Mouse (Mus musculus) liver, embryonic 14.5 days (tissue): ENCODE results near the gene Mybpc3. TPM values are rescaled to one million over a fixed set of nuclear protein-coding genes. Genes with fewer than 3 reads are reported as not detected.

Experiments used
- ATAC-seq: fragments of 200-750 bp; cut with Nextera tagmentation; 2 replicates; pipeline ENCODE4 v1.8.0; 2017; ENCODE audit warnings: moderate number of reproducible peaks, mild to moderate bottlenecking, moderate library complexity; ENCODE audit not compliant: insufficient read depth
- DNase-seq, 3 experiments: peaks; one replicate each; pipeline ENCODE4 v3.0.0-alpha.2; 2012 to 2013; ENCODE audit warnings: low read depth in 3 of 3, low spot score in 3 of 3
- H3K27ac ChIP-seq: fragments of 300-500 bp; sonication (generic); 2 replicates; pipeline ENCODE4 v1.5.1; 2014; ENCODE audit warnings: moderate library complexity, mild to moderate bottlenecking, control low read depth, inconsistent platforms
- H3K27me3 ChIP-seq: fragments of 300-500 bp; sonication (generic); 2 replicates; pipeline ENCODE4 v1.6.1; 2014; ENCODE audit warnings: mild to moderate bottlenecking, low read length, moderate library complexity; ENCODE audit not compliant: control insufficient read depth, insufficient read depth
- H3K36me3 ChIP-seq: fragments of 300-500 bp; sonication (generic); replicated peaks from 2 replicates; pipeline ENCODE4 v1.6.1; 2014; ENCODE audit warnings: low read depth; ENCODE audit not compliant: control insufficient read depth, insufficient read depth
- H3K4me1 ChIP-seq, 2 experiments: fragments of 200-500 bp in 1 of 2; fragments of 300-500 bp in 1 of 2; sonication (generic) in 1 of 2; replicated peaks; 2 replicates each; pipeline ENCODE4 v1.6.1; 2012 to 2014; ENCODE audit warnings: antibody characterized with exemption in 1 of 2, inconsistent platforms in 1 of 2, low read length in 1 of 2; ENCODE audit not compliant: control insufficient read depth in 2 of 2, insufficient read depth in 2 of 2
- H3K4me2 ChIP-seq: fragments of 300-500 bp; sonication (generic); 2 replicates; pipeline ENCODE4 v1.6.1; 2014; ENCODE audit warnings: low read depth, mild to moderate bottlenecking, control low read depth, moderate library complexity
- H3K4me3 ChIP-seq, 2 experiments: fragments of 200-500 bp in 1 of 2; fragments of 300-500 bp in 1 of 2; sonication (generic) in 1 of 2; 2 replicates each; pipeline ENCODE4 v1.5.1; 2012 to 2014; ENCODE audit warnings: low read depth in 2 of 2, low read length in 2 of 2, mild to moderate bottlenecking in 2 of 2, control low read depth in 1 of 2, inconsistent platforms in 1 of 2, moderate library complexity in 1 of 2; ENCODE audit not compliant: insufficient read depth in 1 of 2
- H3K9ac ChIP-seq: fragments of 300-500 bp; sonication (generic); replicated peaks from 2 replicates; pipeline ENCODE4 v1.6.1; 2014; ENCODE audit warnings: mild to moderate bottlenecking, control low read depth, moderate library complexity
- H3K9me3 ChIP-seq: fragments of 300-500 bp; sonication (generic); 2 replicates; pipeline ENCODE4 v1.6.1; 2016; ENCODE audit warnings: low read length, mixed read lengths; ENCODE audit not compliant: control insufficient read depth
- CTCF ChIP-seq: IDR thresholded peaks from 2 replicates; pipeline ENCODE4 v1.5.1; 2016; ENCODE audit warnings: antibody characterized with exemption, low read depth, control low read depth
- EP300 ChIP-seq: IDR thresholded peaks from 2 replicates; pipeline ENCODE4 v1.6.1; 2016; ENCODE audit warnings: antibody characterized with exemption, low read depth
- WGBS: fragments of 180-500 bp; shearing (Covaris S2); extraction: QIAGEN DNeasy Blood & Tissue Kit; methylation state at CpG from one replicate; pipeline ENCODE4 v1.1.7; 2014; ENCODE audit not compliant: insufficient replicate concordance; 5-methylcytosine and 5-hydroxymethylcytosine counted together
- polyA plus RNA-seq, 2 experiments: library from polyadenylated mRNA; depleted of rRNA in 1 of 2; stranded (reverse) in 1 of 2; unstranded in 1 of 2; fragments of >200 nt; fragmentation: Nextera tagmentation in 1 of 2; extraction: Ambion mirVana in 1 of 2; gene quantifications; 2 replicates each; pipeline versions ENCODE4 v1.2.1 to v1.2.3; 2012 to 2014

Gene Mybpc3
- polyA plus RNA-seq, 2 experiments = 0.04 TPM; not detected in 1

- H3K27me3 ChIP-seq = no peaks in the 10 kb centered on the region
- no peaks in the 10 kb centered on the region for H3K9me3 ChIP-seq
- no peak overlapping the region for H3K4me3 ChIP-seq
- H3K9ac ChIP-seq = no peak overlapping the region
- TF ChIP-seq CTCF (no peak), EP300 (no peak)
- DNase-seq (no peak), ATAC-seq (no peak)
- no peak overlapping the region for H3K4me2 ChIP-seq
- H3K27ac ChIP-seq = no peak overlapping the region
- 61% methylated on average over 11 of the region's 11 CpGs for WGBS
- no peaks in the 10 kb centered on the region for H3K4me1 ChIP-seq
- H3K36me3 ChIP-seq = no peaks in the 10 kb centered on the region
These were observed 18.8 kb downstream of the Mybpc3 start for GRCm38 (mm10) chr2:91136513-91137412.

DNA sequence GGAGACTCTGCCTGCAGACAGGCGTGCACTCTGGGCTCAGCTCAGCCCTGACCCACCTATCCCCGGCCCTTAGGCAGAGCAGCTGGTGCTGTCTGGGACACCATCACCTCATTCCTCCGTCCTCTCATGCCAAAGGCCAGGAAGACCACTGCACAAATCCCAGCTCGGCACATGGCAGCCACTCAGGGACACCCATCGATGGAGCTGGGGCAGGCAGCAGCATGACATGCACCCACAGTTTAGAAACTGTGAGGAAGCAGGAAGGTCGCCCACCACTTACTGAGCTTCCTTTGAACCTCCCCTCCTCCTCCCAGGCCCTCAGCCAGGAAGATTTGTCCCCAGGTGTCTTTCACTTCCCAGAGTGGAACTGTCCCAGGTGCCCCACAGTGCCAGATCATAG, 19.5 kb downstream of the Mybpc3 start:
- H3K36me3 ChIP-seq = no peaks in the 10 kb centered on the region
- no peaks in the 10 kb centered on the region for H3K27me3 ChIP-seq
- H3K4me2 ChIP-seq = no peak overlapping the region
- no peaks in the 10 kb centered on the region for H3K9me3 ChIP-seq
- H3K4me1 ChIP-seq = no peaks in the 10 kb centered on the region
- DNase-seq (no peak), ATAC-seq (no peak)
- WGBS = 71% methylated on average over 6 of the region's 6 CpGs
- no peak for TF ChIP-seq EP300
- TF ChIP-seq CTCF = no peak
- no peak overlapping the region for H3K4me3 ChIP-seq
- H3K9ac ChIP-seq = no peak overlapping the region
- H3K27ac ChIP-seq = no peak overlapping the region

GRCm38 (mm10) chr2:91139311-91139710, 21.4 kb downstream of the Mybpc3 start:
- no peaks in the 10 kb centered on the region for H3K9me3 ChIP-seq
- DNase-seq = no peak
- H3K4me2 ChIP-seq = no peak overlapping the region
- no peaks in the 10 kb centered on the region for H3K4me1 ChIP-seq
- TF ChIP-seq CTCF (no peak), EP300 (no peak)
- H3K9ac ChIP-seq = no peak overlapping the region
- no peaks in the 10 kb centered on the region for H3K36me3 ChIP-seq
- 57% methylated on average over 5 of the region's 5 CpGs for WGBS
- H3K27ac ChIP-seq = no peak overlapping the region
- H3K27me3 ChIP-seq = no peaks in the 10 kb centered on the region
- no peak overlapping the region for H3K4me3 ChIP-seq
- no peak for ATAC-seq

GRCm38 (mm10) chr2:91139764-91140163, 21.8 kb downstream of the Mybpc3 start:
- no peak for DNase-seq
- TF ChIP-seq CTCF (no peak), EP300 (no peak)
- WGBS = 82% methylated on average over 8 of the region's 8 CpGs
- H3K4me2 ChIP-seq = no peak overlapping the region
- no peak overlapping the region for H3K27ac ChIP-seq
- no peak overlapping the region for H3K4me3 ChIP-seq
- H3K9me3 ChIP-seq = no peaks in the 10 kb centered on the region
- ATAC-seq = no peak
- H3K9ac ChIP-seq = no peak overlapping the region
- H3K4me1 ChIP-seq = no peaks in the 10 kb centered on the region
- H3K36me3 ChIP-seq = no peaks in the 10 kb centered on the region
- H3K27me3 ChIP-seq = no peaks in the 10 kb centered on the region

- Histone ChIP-seq H3K9me3 (no peaks in the 10 kb centered on the region), H3K9ac (no peak overlapping the region), H3K4me3 (no peak overlapping the region), H3K36me3 (no peaks in the 10 kb centered on the region), H3K27me3 (no peaks in the 10 kb centered on the region), H3K4me1 (no peaks in the 10 kb centered on the region), H3K4me2 (no peak overlapping the region), H3K27ac (no peak overlapping the region)
- WGBS = 71% methylated on average over 6 of the region's 6 CpGs
- ATAC-seq (no peak), DNase-seq (no peak)
- TF ChIP-seq CTCF = no peak
- no peak for TF ChIP-seq EP300
These were observed 25.0 kb downstream of the Mybpc3 start for GRCm38 (mm10) chr2:91142920-91143319.
